Mouse (Mus musculus) liver, embryonic 12.5 days (tissue): Measurements from ENCODE around the gene Nop58. TPM values are rescaled to one million over a fixed set of nuclear protein-coding genes. Genes with fewer than 3 reads are reported as not detected.
A peak's percentile ranks its signal among the peaks of the same experiment; 100 is the strongest.
"Not testable (repeated sequence)": the region's sequence is repeated elsewhere in the genome, so short reads cannot be mapped to it uniquely, and the experiment has no call there.

Source experiments
- ATAC-seq: fragments of 200-750 bp; cut with Nextera tagmentation; 2 replicates; pipeline ENCODE4 v1.8.0; 2017; ENCODE audit warnings: moderate number of reproducible peaks, mild to moderate bottlenecking, moderate library complexity
- H3K27ac ChIP-seq: fragments of 300-500 bp; sonication (generic); 2 replicates; pipeline ENCODE4 v1.5.1; 2016; ENCODE audit warnings: mild to moderate bottlenecking
- H3K27me3 ChIP-seq: fragments of 300-500 bp; sonication (generic); replicated peaks from 2 replicates; pipeline ENCODE4 v1.6.1; 2016; ENCODE audit warnings: mild to moderate bottlenecking, moderate library complexity
- H3K36me3 ChIP-seq: fragments of 300-500 bp; sonication (generic); 2 replicates; pipeline ENCODE4 v1.6.1; 2016; ENCODE audit warnings: mild to moderate bottlenecking, moderate library complexity
- H3K4me1 ChIP-seq: fragments of 300-500 bp; sonication (generic); 2 replicates; pipeline ENCODE4 v1.6.1; 2016
- H3K4me2 ChIP-seq: fragments of 300-500 bp; sonication (generic); 2 replicates; pipeline ENCODE4 v1.6.1; 2016; ENCODE audit warnings: mild to moderate bottlenecking, moderate library complexity
- H3K4me3 ChIP-seq: fragments of 300-500 bp; sonication (generic); 2 replicates; pipeline ENCODE4 v1.5.1; 2016; ENCODE audit warnings: mild to moderate bottlenecking, moderate library complexity
- H3K9ac ChIP-seq: fragments of 300-500 bp; sonication (generic); 2 replicates; pipeline ENCODE4 v1.6.1; 2016; ENCODE audit warnings: mild to moderate bottlenecking, moderate library complexity
- H3K9me3 ChIP-seq: fragments of 300-500 bp; sonication (generic); replicated peaks from 2 replicates; pipeline ENCODE4 v1.6.1; 2016; ENCODE audit warnings: mild to moderate bottlenecking, moderate library complexity
- WGBS: fragments of 180-500 bp; shearing (Covaris S2); methylation state at CpG from one replicate; pipeline ENCODE4 v1.1.7; 2016; ENCODE audit not compliant: insufficient replicate concordance; 5-methylcytosine and 5-hydroxymethylcytosine counted together
- polyA plus RNA-seq: library from polyadenylated mRNA; unstranded; fragments of >200 nt; fragmentation: Nextera tagmentation; extraction: Ambion mirVana; gene quantifications from 2 replicates; pipeline ENCODE4 v1.2.1, GENCODE M21; 2016

Gene Nop58
- polyA plus RNA-seq = 274 and 282 TPM in 2 replicates

DNA sequence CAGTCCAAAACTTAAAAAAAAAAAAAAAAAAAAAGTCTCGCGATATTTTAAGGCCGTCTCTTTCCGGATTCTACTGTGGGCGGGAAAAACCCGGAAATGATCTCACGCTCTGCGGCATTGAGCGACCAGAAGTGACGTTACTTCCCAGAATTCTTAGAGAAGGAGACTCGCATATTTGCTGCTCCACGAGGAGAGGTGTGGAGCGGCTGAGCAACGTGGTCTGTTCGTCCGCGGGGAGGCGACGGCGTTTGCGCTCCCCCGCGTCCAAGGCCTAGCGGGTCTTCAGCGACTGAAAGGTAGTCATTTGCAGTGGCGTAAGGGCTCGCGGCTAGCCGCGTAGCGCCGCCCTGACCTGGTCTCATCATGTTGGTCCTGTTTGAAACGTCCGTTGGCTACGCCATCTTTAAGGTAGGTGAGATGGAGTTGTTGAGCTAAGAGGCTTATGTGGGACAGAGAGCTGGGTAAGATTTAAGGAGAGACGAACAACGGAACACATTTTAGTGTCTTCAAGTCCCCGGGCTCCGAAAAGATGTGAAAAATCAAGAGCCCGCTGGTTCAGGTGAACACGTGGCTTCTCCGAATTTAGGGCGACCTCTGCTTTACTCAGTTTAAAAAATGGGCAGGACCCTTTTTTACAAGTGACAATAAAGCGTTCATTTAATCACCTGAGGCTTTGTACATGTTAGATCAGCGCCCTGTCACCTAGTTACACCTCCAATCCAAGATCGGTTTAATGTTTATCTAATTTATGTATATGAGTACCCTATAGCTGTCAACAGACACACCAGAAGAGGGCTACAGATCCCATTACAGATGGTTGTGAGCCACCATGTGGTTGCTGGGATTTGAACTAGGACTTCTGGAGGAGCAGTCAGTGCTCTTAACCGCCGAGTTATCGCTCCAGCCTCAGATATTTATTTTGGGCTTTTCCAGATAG, at the start of gene Nop58:
Nop58 (plus strand) TSS at position 153 of the 937 bp plus-strand sequence.
- WGBS = under 1% methylated on average over 49 of the region's 49 CpGs
- Histone ChIP-seq H3K27me3 (peaks cover 11% of the 10 kb centered on the region), H3K36me3 (peaks cover 24% of the 10 kb centered on the region), H3K4me3 (peak within 1 kb of the TSS; percentile 84), H3K27ac (peak within 1 kb of the TSS; percentile 85), H3K9ac (peak within 1 kb of the TSS; percentile 85), H3K9me3 (no peaks in the 10 kb centered on the region), H3K4me2 (peak within 1 kb of the TSS; percentile 83), H3K4me1 (peaks cover 42% of the 10 kb centered on the region)
- peak; percentile 94 for ATAC-seq

DNA sequence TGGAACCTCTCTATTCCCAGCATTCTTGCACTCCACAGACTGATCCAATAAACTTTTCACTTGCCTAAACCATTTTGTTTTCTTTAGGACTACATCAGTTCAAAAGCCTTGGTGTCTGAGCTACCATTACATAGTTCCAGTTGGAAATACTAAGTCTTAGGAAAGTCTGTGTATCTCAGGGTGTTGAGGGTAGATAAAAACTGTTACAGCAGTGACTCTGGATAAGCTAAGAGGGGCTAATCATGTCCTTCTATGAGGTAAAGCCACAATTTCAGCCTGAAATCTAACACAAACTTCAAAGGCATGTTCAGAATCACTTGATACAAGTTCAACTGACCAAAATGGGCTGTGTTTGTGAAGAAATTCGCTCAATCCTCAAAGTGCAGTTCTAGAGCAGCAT, 48.4 kb upstream of the Nop58 start:
- H3K27ac ChIP-seq = no peak overlapping the region
- peaks cover 48% of the 10 kb centered on the region for H3K4me1 ChIP-seq
- no peaks in the 10 kb centered on the region for H3K9me3 ChIP-seq
- H3K9ac ChIP-seq = no peak overlapping the region
- no peak overlapping the region for H3K4me2 ChIP-seq
- no peak overlapping the region for H3K4me3 ChIP-seq
- WGBS = 56% methylated on average over 1 of the region's 1 CpGs
- peak; percentile 81 for ATAC-seq
- H3K36me3 ChIP-seq = peaks cover 21% of the 10 kb centered on the region
- H3K27me3 ChIP-seq = no peaks in the 10 kb centered on the region

DNA sequence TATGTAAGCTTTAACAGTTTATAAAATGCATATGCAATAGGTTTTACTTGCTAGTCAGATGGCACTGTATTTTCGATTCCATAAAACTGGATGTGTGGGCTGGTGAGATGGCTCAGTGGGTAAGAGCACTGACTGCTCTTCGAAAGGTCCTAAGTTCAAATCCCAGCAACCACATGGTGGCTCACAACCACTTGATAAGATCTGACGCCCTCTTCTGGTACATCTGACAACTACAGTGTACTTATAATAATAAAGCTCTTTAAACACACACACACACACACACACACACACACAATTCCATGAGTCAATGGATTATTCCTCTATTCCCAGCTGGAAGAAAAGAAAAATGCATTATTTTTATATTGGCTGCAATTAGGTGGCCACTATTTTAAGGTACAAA, 46.4 kb upstream of the Nop58 start:
- Histone ChIP-seq H3K9me3 (no peaks in the 10 kb centered on the region), H3K36me3 (peaks cover 37% of the 10 kb centered on the region), H3K9ac (no peak overlapping the region), H3K4me2 (no peak overlapping the region), H3K4me1 (peaks cover 37% of the 10 kb centered on the region), H3K27ac (no peak overlapping the region), H3K27me3 (no peaks in the 10 kb centered on the region), H3K4me3 (no peak overlapping the region)
- 75% methylated on average over 3 of the region's 3 CpGs for WGBS
- ATAC-seq = no peak

GRCm38 (mm10) chr1:59642488-59642887, 42.3 kb upstream of the Nop58 start:
- no peak overlapping the region for H3K4me2 ChIP-seq
- ATAC-seq = no peak
- no peaks in the 10 kb centered on the region for H3K27me3 ChIP-seq
- no peak overlapping the region for H3K4me3 ChIP-seq
- no peaks in the 10 kb centered on the region for H3K9me3 ChIP-seq
- H3K36me3 ChIP-seq = peaks cover 55% of the 10 kb centered on the region
- H3K4me1 ChIP-seq = peaks cover 13% of the 10 kb centered on the region
- 22% methylated on average over 1 of the region's 1 CpGs for WGBS
- no peak overlapping the region for H3K27ac ChIP-seq
- no peak overlapping the region for H3K9ac ChIP-seq

DNA sequence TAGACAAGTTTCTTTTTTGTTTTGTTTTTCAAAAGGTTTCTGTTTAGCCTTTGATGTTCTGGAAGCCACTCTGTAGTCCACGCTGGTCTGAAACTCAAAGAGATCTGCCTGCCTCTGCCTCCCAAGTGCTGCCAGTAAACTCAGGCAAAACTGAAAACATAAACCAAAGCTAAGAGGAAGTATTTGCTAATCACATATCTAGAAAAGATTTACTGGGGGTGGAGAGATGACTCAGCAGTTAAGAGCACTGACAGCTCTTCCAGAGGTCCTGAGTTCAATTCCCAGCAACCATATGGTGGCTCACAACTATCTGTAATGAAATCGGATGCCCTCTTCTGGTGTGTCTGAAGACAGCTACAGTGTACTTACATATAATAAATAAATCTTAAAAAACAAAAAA, 38.3 kb upstream of the Nop58 start:
- H3K4me2 ChIP-seq, H3K4me3 ChIP-seq, H3K4me1 ChIP-seq, H3K27me3 ChIP-seq, H3K9me3 ChIP-seq, ATAC-seq, H3K27ac ChIP-seq, H3K9ac ChIP-seq: not testable (repeated sequence)
- 78% methylated on average over 2 of the region's 2 CpGs for WGBS
- peaks cover 60% of the 10 kb centered on the region for H3K36me3 ChIP-seq

- Histone ChIP-seq H3K36me3 (peaks cover 69% of the 10 kb centered on the region), H3K9me3 (no peaks in the 10 kb centered on the region), H3K4me1 (no peaks in the 10 kb centered on the region), H3K27me3 (no peaks in the 10 kb centered on the region), H3K9ac (no peak overlapping the region), H3K27ac (no peak overlapping the region), H3K4me2 (no peak overlapping the region), H3K4me3 (no peak overlapping the region)
- peak; percentile 35; the same call in 1 of the 2 replicates for ATAC-seq
- WGBS = 57% methylated on average over 3 of the region's 3 CpGs
Observed at GRCm38 (mm10) chr1:59651201-59651819, 33.5 kb upstream of the Nop58 start.

GRCm38 (mm10) chr1:59653243-59653911, 31.4 kb upstream of the Nop58 start:
- H3K27me3 ChIP-seq = no peaks in the 10 kb centered on the region
- H3K4me3 ChIP-seq = no peak overlapping the region
- no peaks in the 10 kb centered on the region for H3K9me3 ChIP-seq
- H3K27ac ChIP-seq = no peak overlapping the region
- H3K4me1 ChIP-seq = no peaks in the 10 kb centered on the region
- H3K9ac ChIP-seq = no peak overlapping the region
- 83% methylated on average over 3 of the region's 3 CpGs for WGBS
- H3K36me3 ChIP-seq = peaks cover 51% of the 10 kb centered on the region
- no peak overlapping the region for H3K4me2 ChIP-seq
- ATAC-seq = no peak

DNA sequence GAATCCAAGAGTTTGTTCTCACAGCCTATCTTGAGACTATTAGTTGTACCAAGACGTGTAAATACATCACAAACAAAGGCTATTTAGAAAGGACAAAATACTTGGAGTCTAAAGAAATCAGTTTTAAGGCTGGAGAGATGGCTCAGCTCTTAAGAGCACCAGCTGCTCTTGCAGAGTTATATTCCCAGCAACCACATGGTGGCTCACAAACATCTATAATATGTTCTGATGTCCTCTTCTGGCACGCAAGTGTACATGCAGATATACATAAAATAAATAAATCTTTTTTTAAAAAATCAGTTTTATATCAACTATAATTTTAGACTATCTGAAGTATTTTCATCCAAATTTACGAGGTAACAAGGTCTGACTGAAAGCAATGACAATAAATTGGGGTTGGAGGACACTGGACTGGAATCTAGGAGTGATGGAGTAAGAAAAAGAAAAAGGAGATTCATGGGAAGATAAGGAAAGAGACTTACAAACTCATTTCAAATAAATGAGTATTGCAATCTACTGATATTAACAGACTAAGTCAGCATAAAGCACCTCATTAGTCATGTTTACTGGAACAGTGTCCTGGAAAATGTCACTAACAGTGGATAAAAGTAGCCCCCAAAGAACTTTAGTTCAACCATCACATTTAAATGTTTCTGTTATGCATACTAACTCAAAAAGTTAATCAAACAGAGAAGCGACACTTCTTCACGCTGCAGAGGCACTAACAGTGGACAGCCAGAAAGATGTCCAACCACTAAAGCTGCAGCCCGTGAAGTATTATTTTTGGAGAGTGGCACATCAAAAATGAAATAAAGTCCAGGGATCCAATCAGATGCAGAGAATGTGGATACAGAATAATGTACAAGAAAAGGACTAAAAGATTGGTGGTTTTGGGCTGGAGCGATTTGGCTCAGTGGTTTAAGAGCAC, 28.3 kb upstream of the Nop58 start:
- Histone ChIP-seq H3K9me3 (no peaks in the 10 kb centered on the region), H3K4me3 (no peak overlapping the region), H3K27me3 (no peaks in the 10 kb centered on the region), H3K27ac (no peak overlapping the region), H3K4me1 (peaks cover 15% of the 10 kb centered on the region), H3K4me2 (no peak overlapping the region), H3K36me3 (peaks cover 40% of the 10 kb centered on the region), H3K9ac (no peak overlapping the region)
- 83% methylated on average over 7 of the region's 7 CpGs for WGBS
- no peak for ATAC-seq

DNA sequence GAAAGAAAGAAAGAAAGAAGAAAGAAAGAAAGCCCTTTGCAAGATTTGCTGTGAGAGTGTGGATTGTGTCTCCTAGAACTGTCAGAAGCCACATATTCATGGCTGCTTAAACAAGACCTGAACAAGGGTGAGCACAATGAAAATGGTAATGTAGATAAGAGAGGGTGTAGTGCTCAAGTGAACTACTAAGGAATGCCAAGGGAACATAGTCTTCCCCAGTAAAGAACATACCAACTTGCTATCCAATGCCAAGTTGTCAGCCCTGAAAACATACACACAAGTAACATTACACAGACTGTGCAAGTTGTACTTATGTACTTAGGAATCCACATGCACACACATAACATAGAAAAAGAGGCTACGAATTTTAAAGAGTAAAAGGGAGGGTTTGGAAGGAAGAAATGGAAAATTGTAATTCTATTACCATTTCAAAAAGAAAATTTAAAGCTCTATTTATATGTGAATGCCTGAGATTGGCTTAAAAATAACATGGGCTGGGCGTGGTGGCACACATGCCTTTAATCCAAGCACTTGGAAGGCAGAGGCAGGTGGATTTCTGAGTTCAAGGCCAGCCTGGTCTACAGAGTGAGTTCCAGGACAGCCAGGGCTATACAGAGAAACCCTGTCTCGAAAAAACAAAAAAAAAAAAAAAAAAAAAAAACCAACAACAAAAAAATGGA, 21.2 kb upstream of the Nop58 start:
- Histone ChIP-seq H3K9ac (no peak overlapping the region), H3K9me3 (no peaks in the 10 kb centered on the region), H3K4me2 (no peak overlapping the region), H3K36me3 (peaks cover 12% of the 10 kb centered on the region), H3K27me3 (no peaks in the 10 kb centered on the region), H3K4me3 (no peak overlapping the region), H3K4me1 (peaks cover 49% of the 10 kb centered on the region), H3K27ac (no peak overlapping the region)
- WGBS = 60% methylated on average over 3 of the region's 3 CpGs
- ATAC-seq = no peak

- no peak for ATAC-seq
- 69% methylated on average over 2 of the region's 2 CpGs for WGBS
- H3K4me1 ChIP-seq = peaks cover 44% of the 10 kb centered on the region
- peak overlapping the region; percentile 84 for H3K4me2 ChIP-seq
- peak overlapping the region; percentile 98 for H3K9ac ChIP-seq
- H3K9me3 ChIP-seq = no peaks in the 10 kb centered on the region
- no peak overlapping the region for H3K27ac ChIP-seq
- peaks cover 15% of the 10 kb centered on the region; the same call in 1 of the 2 replicates for H3K36me3 ChIP-seq
- H3K27me3 ChIP-seq = no peaks in the 10 kb centered on the region
- H3K4me3 ChIP-seq = peak overlapping the region; percentile 100
Observed at GRCm38 (mm10) chr1:59668871-59669270, 15.9 kb upstream of the Nop58 start.
